Mouse (Mus musculus): ENCODE data around the gene Dnajc27. TPM values are rescaled to one million over a fixed set of nuclear protein-coding genes. Genes with fewer than 3 reads are reported as not detected.

The Dnajc27 gene
- polyA plus RNA-seq, 1 experiment from 2014 or later = 21.8 TPM

DNA sequence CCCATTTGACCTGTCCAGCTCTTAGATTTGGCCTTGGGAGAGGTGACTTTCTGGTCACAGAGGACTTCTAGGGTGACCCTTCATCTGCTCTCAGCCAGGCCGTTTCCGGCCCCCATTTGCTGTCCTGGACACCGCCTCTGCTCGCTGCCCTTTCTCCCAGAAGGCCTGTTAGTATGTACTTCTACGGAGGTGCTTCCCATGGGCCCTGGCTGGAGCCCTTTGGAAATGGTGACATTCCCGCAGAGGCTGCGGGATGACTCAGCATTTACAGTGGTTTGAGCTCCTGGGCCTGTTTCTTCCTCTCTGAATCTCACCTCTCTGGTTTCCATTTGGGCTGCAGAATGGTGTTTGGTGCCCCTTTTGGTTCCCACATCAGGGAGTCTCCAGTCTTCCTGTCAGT lies 45.0 kb downstream of the Dnajc27 start:
- no peak overlapping the region for H3K27ac ChIP-seq
- no peaks in the 10 kb centered on the region for H3K4me1 ChIP-seq (replicated peaks; ENCODE audit: control insufficient read depth, insufficient read depth, low read length)
- H3K36me3 ChIP-seq (replicated peaks; ENCODE audit: control insufficient read depth, insufficient read depth) = no peaks in the 10 kb centered on the region
- ATAC-seq (ENCODE audit: low FRiP score) = no peak
- WGBS = 80% methylated on average over 7 of the region's 7 CpGs
- no peaks in the 10 kb centered on the region; the same call in 1 of the 2 replicates for H3K9me3 ChIP-seq (ENCODE audit: control insufficient read depth, low read length)
- DNase-seq (ENCODE audit: low spot score) = no peak
- H3K27me3 ChIP-seq (ENCODE audit: control insufficient read depth, insufficient read depth, low read length) = no peaks in the 10 kb centered on the region
- H3K9ac ChIP-seq = no peak overlapping the region
- no peak overlapping the region for H3K4me3 ChIP-seq (replicated peaks; ENCODE audit: low read length)
- H3K4me2 ChIP-seq (replicated peaks) = no peak overlapping the region

DNA sequence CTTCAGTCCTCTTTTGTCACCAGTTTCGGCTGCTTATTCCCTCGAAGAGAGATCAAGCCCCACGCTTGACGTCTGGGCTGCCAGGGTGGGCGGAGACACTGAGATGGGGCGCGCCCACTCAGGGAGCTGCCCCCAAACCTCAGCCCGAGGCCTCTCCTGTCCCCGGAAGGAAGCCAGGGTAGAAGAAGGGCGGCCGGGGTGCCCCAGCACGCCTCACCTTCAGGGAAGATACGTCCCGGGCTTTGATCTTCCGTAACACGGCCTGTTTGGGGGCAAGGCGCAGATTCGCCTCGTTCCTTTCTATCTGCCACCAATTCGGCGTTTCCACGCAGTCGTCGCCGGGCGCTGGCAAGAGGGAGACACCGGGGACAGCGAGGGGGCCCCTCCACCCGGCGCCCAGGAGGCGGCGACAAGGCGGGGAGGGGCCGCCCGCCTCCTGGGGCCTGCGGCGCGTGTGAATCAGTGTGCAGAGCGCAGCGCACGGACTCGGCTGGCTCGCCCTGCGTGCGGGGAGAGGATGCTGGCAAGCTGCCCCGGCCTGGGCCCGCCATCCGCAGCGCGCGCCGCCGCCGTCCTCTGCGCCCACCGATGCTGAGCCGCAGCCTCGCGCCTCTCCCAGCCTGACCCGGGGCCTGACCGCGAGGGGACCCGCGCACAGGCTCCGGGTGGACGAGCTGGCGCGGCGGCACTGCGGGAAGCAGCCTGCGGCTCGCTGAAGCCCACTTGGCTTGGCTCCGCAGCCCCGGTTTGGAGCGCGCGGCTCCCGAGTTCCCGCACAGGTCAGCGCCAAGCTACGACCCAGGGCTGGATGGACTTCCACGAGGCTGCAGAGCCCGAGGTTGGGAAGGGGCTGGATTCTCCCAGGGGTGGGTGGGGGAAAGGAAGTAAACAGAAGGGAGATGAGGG lies 50.8 kb downstream of the Dnajc27 start, which contains the start of gene Adcy3:
Gene Adcy3 (plus strand): TSS at position 163 of the 906 bp plus-strand sequence.
- Histone ChIP-seq H3K36me3 (replicated peaks; ENCODE audit: control insufficient read depth, insufficient read depth) (no peaks in the 10 kb centered on the region; the same call in 1 of the 2 replicates), H3K4me3 (replicated peaks; ENCODE audit: low read length) (peak within 1 kb of the TSS; percentile 58), H3K4me1 (replicated peaks; ENCODE audit: control insufficient read depth, insufficient read depth, low read length) (peaks cover 24% of the 10 kb centered on the region), H3K4me2 (replicated peaks) (peak within 1 kb of the TSS; percentile 88), H3K27me3 (ENCODE audit: control insufficient read depth, insufficient read depth, low read length) (no peaks in the 10 kb centered on the region), H3K9me3 (ENCODE audit: control insufficient read depth, low read length) (no peaks in the 10 kb centered on the region; the same call in 1 of the 2 replicates), H3K27ac (peak within 1 kb of the TSS; percentile 66), H3K9ac (peak within 1 kb of the TSS; percentile 80)
- peak; percentile 76 for DNase-seq (ENCODE audit: low spot score)
- under 1% methylated on average over 83 of the region's 83 CpGs for WGBS
- peak; percentile 88 for ATAC-seq (ENCODE audit: low FRiP score)

DNA sequence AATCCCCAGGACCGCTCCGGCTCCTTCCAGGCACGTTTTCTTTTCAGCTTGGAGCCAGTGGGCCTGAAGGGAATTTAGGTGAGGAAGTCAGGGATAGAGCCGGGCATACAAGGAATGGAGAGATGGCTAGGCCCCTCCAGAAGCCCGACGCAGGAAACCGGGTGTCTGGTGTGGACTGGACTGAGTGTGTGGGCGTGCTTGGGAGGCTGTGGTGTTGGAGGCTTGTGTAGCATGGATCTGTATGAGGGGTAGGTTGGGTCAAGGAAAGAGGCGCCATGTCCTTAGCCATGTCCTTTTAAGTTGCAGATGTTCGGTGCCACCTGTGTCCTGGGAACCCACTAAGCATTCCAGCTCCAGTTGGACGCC lies 51.4 kb downstream of the Dnajc27 start:
- ATAC-seq (ENCODE audit: low FRiP score) (peak; percentile 33; the same call in 1 of the 2 replicates), DNase-seq (ENCODE audit: low spot score) (peak; percentile 27)
- H3K4me1 ChIP-seq (replicated peaks; ENCODE audit: control insufficient read depth, insufficient read depth, low read length) = peaks cover 24% of the 10 kb centered on the region
- peak overlapping the region; percentile 88 for H3K4me2 ChIP-seq (replicated peaks)
- WGBS = 33% methylated on average over 11 of the region's 11 CpGs
- peak overlapping the region; percentile 80 for H3K9ac ChIP-seq
- H3K27me3 ChIP-seq (ENCODE audit: control insufficient read depth, insufficient read depth, low read length) = no peaks in the 10 kb centered on the region
- H3K27ac ChIP-seq = peak overlapping the region; percentile 66
- peak overlapping the region; percentile 58 for H3K4me3 ChIP-seq (replicated peaks; ENCODE audit: low read length)
- H3K9me3 ChIP-seq (ENCODE audit: control insufficient read depth, low read length) = no peaks in the 10 kb centered on the region; the same call in 1 of the 2 replicates
- H3K36me3 ChIP-seq (replicated peaks; ENCODE audit: control insufficient read depth, insufficient read depth) = no peaks in the 10 kb centered on the region; the same call in 1 of the 2 replicates

DNA sequence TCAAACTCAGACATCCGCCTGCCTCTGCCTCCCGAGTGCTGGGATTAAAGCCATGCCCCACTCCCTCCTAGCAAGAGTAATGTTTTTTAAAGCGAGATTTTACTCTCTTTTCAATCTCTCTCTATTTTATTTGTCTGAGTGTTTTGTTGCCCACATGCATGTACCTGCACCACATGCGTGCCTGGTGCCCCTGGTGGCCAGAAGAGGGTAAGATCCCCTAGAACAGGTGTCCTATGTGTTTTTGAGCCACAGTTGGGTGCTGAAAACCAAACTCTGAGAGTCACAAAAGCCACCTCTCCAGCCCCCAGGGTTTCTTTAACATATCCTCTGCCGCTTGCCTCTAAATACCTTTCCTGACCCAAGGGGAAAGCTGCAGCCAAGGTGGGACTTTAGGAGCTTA lies 60.8 kb downstream of the Dnajc27 start:
- H3K4me2 ChIP-seq (replicated peaks) = no peak overlapping the region

DNA sequence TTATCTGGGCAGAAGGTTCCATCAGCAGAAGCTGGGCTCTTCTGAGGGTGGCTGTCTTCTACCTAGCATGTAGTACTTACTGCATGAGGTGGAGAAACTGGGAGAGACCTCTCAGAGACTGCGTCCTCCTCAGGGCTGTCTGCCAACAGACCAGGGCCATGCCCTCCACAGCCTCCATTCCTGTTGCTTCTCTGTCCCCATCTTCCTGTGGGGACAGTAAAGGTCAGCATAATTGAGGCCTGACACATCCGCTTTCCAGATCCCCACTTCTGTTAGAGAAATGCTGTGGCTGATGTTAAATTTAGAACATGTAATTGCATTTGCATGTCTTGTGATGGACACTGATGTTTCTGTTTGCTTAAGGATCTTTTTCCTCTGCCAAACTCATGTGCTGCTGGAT lies 68.6 kb downstream of the Dnajc27 start:
- H3K4me1 ChIP-seq (replicated peaks; ENCODE audit: control insufficient read depth, insufficient read depth, low read length) = no peaks in the 10 kb centered on the region
- DNase-seq (ENCODE audit: low spot score) = no peak
- H3K36me3 ChIP-seq (replicated peaks; ENCODE audit: control insufficient read depth, insufficient read depth) = no peaks in the 10 kb centered on the region
- no peak overlapping the region for H3K9ac ChIP-seq
- H3K27ac ChIP-seq = no peak overlapping the region
- H3K9me3 ChIP-seq (ENCODE audit: control insufficient read depth, low read length) = no peaks in the 10 kb centered on the region
- H3K27me3 ChIP-seq (ENCODE audit: control insufficient read depth, insufficient read depth, low read length) = no peaks in the 10 kb centered on the region
- no peak overlapping the region for H3K4me2 ChIP-seq (replicated peaks)
- no peak for ATAC-seq (ENCODE audit: low FRiP score)
- 87% methylated on average over 2 of the region's 2 CpGs for WGBS
- no peak overlapping the region for H3K4me3 ChIP-seq (replicated peaks; ENCODE audit: low read length)

More for the DNA sequence above, 60.8 kb downstream of the Dnajc27 start:
- no peak overlapping the region for H3K4me3 ChIP-seq (replicated peaks; ENCODE audit: low read length)
- WGBS = 89% methylated on average over 5 of the region's 5 CpGs
- no peak for ATAC-seq (ENCODE audit: low FRiP score)
- no peaks in the 10 kb centered on the region for H3K4me1 ChIP-seq (replicated peaks; ENCODE audit: control insufficient read depth, insufficient read depth, low read length)
- no peak overlapping the region for H3K9ac ChIP-seq
- no peak overlapping the region for H3K27ac ChIP-seq
- no peaks in the 10 kb centered on the region for H3K9me3 ChIP-seq (ENCODE audit: control insufficient read depth, low read length)
- no peaks in the 10 kb centered on the region for H3K27me3 ChIP-seq (ENCODE audit: control insufficient read depth, insufficient read depth, low read length)
- no peaks in the 10 kb centered on the region for H3K36me3 ChIP-seq (replicated peaks; ENCODE audit: control insufficient read depth, insufficient read depth)
- no peak for DNase-seq (ENCODE audit: low spot score)

DNA sequence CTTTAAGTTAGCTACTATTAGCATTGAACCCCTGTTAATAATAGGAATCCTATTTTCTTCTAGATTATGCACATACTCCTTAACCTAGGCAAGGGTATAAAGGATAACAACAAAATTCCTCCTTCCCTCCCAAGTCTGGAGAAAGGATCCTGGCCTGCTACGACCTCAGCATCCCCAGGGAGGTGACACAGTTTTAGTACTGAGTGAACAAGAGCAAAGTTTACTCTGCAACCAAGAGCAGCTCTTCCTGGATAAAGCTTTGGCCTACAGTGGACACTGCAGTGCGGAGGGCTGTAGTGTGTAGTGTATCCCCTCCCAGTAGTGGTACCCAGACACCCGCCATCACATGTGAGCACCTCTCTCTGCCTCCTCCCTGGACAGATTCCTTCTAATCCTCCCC lies 69.6 kb downstream of the Dnajc27 start:
- no peaks in the 10 kb centered on the region for H3K9me3 ChIP-seq (ENCODE audit: control insufficient read depth, low read length)
- DNase-seq (ENCODE audit: low spot score) = no peak
- H3K9ac ChIP-seq = no peak overlapping the region
- WGBS = 92% methylated on average over 3 of the region's 3 CpGs
- H3K4me1 ChIP-seq (replicated peaks; ENCODE audit: control insufficient read depth, insufficient read depth, low read length) = no peaks in the 10 kb centered on the region
- H3K4me2 ChIP-seq (replicated peaks) = no peak overlapping the region
- no peak overlapping the region for H3K4me3 ChIP-seq (replicated peaks; ENCODE audit: low read length)
- H3K36me3 ChIP-seq (replicated peaks; ENCODE audit: control insufficient read depth, insufficient read depth) = no peaks in the 10 kb centered on the region
- H3K27me3 ChIP-seq (ENCODE audit: control insufficient read depth, insufficient read depth, low read length) = no peaks in the 10 kb centered on the region
- no peak overlapping the region for H3K27ac ChIP-seq
- ATAC-seq (ENCODE audit: low FRiP score) = no peak

DNA sequence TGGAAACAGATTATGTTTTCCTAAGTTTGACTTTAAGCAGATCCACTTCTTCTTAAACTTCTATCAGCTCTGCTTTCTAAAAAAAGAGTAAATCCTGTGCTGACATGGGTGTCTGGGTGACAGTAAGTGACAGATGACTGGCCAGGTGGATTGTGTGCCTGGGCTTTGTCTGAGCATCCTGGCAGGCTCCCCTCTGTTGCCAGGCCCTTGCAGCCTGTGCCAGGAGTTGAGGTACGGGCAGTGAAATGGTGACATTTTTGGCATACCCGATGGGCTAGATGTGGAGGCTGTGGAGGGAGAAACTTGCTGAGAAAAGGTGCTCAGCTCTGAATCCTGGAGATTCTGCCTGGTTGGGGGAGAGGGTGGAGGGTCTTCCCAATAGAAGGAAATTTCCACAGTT lies 75.1 kb downstream of the Dnajc27 start:
- WGBS = 69% methylated on average over 2 of the region's 2 CpGs
- no peaks in the 10 kb centered on the region for H3K27me3 ChIP-seq (ENCODE audit: control insufficient read depth, insufficient read depth, low read length)
- H3K4me3 ChIP-seq (replicated peaks; ENCODE audit: low read length) = no peak overlapping the region
- no peak overlapping the region for H3K9ac ChIP-seq
- no peaks in the 10 kb centered on the region for H3K4me1 ChIP-seq (replicated peaks; ENCODE audit: control insufficient read depth, insufficient read depth, low read length)
- no peak overlapping the region for H3K27ac ChIP-seq
- no peaks in the 10 kb centered on the region for H3K9me3 ChIP-seq (ENCODE audit: control insufficient read depth, low read length)
- DNase-seq (ENCODE audit: low spot score) (no peak), ATAC-seq (ENCODE audit: low FRiP score) (no peak)
- no peak overlapping the region for H3K4me2 ChIP-seq (replicated peaks)
- H3K36me3 ChIP-seq (replicated peaks; ENCODE audit: control insufficient read depth, insufficient read depth) = no peaks in the 10 kb centered on the region

DNA sequence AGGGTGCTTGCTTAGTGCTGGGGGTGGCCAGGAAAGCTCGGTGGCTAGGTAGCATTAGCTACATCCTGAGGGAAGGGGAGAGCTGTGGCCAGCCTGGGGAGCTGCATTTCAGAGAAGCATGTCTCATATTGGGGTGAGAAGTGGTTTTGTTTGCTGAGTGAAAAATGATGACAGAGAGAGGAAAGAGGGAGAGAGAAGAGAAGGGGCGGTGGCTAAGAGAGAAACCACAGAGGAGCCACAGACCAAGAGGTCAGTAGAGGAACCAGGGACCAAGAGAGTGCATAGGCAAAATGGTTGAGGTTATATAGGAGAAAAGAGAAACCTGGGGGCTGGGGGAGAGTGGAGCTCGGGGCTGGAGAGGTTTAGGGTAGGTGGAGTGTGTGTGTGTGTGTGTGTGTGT lies 75.8 kb downstream of the Dnajc27 start:
- H3K9me3 ChIP-seq (ENCODE audit: control insufficient read depth, low read length) = no peaks in the 10 kb centered on the region
- no peak overlapping the region for H3K27ac ChIP-seq
- no peak overlapping the region for H3K4me2 ChIP-seq (replicated peaks)
- DNase-seq (ENCODE audit: low spot score) (no peak), ATAC-seq (ENCODE audit: low FRiP score) (no peak)
- no peaks in the 10 kb centered on the region for H3K4me1 ChIP-seq (replicated peaks; ENCODE audit: control insufficient read depth, insufficient read depth, low read length)
- WGBS = 95% methylated on average over 3 of the region's 3 CpGs
- H3K4me3 ChIP-seq (replicated peaks; ENCODE audit: low read length) = no peak overlapping the region
- H3K9ac ChIP-seq = no peak overlapping the region
- no peaks in the 10 kb centered on the region for H3K36me3 ChIP-seq (replicated peaks; ENCODE audit: control insufficient read depth, insufficient read depth)
- H3K27me3 ChIP-seq (ENCODE audit: control insufficient read depth, insufficient read depth, low read length) = no peaks in the 10 kb centered on the region

DNA sequence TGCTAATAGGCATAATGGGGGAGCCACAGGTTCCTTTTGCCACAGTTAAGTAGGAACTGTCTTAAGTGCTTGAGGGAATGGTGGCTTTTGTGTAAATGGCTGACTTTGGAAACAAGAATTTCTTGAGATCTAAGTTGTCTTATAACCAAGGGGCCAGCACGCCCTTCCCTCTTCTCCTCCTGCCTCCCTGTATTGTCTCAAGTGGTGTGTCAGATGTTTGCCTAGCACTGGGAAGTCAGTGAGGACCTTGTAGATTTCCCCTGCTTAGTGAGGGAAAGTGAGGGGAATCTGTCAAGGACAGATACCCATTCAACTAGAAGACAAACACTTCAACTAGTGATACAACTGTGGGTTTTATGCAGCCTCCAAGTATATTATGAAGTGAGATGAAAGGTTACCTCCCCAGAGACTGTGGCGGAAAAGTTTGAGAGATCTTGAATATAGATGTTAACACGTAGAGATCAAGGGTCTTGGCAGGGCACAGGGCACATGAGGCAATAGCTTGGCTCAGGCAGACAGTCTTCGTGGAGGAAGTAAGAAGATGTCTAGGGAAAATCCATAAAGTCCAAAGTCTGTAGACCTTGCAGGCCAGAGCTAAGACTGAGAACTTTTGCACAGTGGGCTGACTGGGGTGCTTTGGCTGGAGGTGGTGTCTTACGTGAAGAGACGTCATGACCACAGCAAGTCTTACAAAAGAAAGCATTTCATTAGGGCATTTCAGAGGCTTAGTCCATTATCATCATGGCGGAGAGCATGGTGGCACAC lies 76.7 kb downstream of the Dnajc27 start:
- Histone ChIP-seq H3K27ac (no peak overlapping the region), H3K9ac (no peak overlapping the region), H3K4me3 (replicated peaks; ENCODE audit: low read length) (no peak overlapping the region), H3K9me3 (ENCODE audit: control insufficient read depth, low read length) (no peaks in the 10 kb centered on the region), H3K36me3 (replicated peaks; ENCODE audit: control insufficient read depth, insufficient read depth) (no peaks in the 10 kb centered on the region), H3K4me1 (replicated peaks; ENCODE audit: control insufficient read depth, insufficient read depth, low read length) (no peaks in the 10 kb centered on the region), H3K4me2 (replicated peaks) (no peak overlapping the region), H3K27me3 (ENCODE audit: control insufficient read depth, insufficient read depth, low read length) (no peaks in the 10 kb centered on the region)
- WGBS = 93% methylated on average over 7 of the region's 7 CpGs
- DNase-seq (ENCODE audit: low spot score) (no peak), ATAC-seq (ENCODE audit: low FRiP score) (no peak)

Data from hindbrain, embryonic 14.5 days (tissue).